Mouse (Mus musculus): Measurements from ENCODE around the gene Lrp1.
A peak's percentile ranks its signal among the peaks of the same experiment; 100 is the strongest.

The Lrp1 gene

GRCm38 (mm10) chr10:127592850-127593249 lies 28.1 kb downstream of the Lrp1 start:
- no peak for DNase-seq (ENCODE audit: low read depth, low spot score)

- DNase-seq (ENCODE audit: low read depth, low spot score): no peak
Observed at GRCm38 (mm10) chr10:127592423-127592822, 28.5 kb downstream of the Lrp1 start.

GRCm38 (mm10) chr10:127591514-127591913 lies 29.4 kb downstream of the Lrp1 start:
- DNase-seq (ENCODE audit: low read depth, low spot score): no peak

- DNase-seq (ENCODE audit: low read depth, low spot score): no peak
Observed at GRCm38 (mm10) chr10:127590831-127591451, 30.0 kb downstream of the Lrp1 start.

GRCm38 (mm10) chr10:127590256-127590655 lies 30.7 kb downstream of the Lrp1 start:
- no peak for DNase-seq (ENCODE audit: low read depth, low spot score)

GRCm38 (mm10) chr10:127587776-127588175 lies 33.2 kb downstream of the Lrp1 start:
- no peak for DNase-seq (ENCODE audit: low read depth, low spot score)

GRCm38 (mm10) chr10:127586209-127586608 lies 34.7 kb downstream of the Lrp1 start:
- DNase-seq (ENCODE audit: low read depth, low spot score): no peak

- no peak for DNase-seq (ENCODE audit: low read depth, low spot score)
Observed at GRCm38 (mm10) chr10:127585598-127585997, 35.4 kb downstream of the Lrp1 start.

GRCm38 (mm10) chr10:127583649-127584048 lies 37.3 kb downstream of the Lrp1 start:
- DNase-seq (ENCODE audit: low read depth, low spot score): no peak

- no peak for DNase-seq (ENCODE audit: low read depth, low spot score)
Observed at GRCm38 (mm10) chr10:127581291-127581690, 39.7 kb downstream of the Lrp1 start.

GRCm38 (mm10) chr10:127577982-127578381 lies 43.0 kb downstream of the Lrp1 start:
- no peak for DNase-seq (ENCODE audit: low read depth, low spot score)

GRCm38 (mm10) chr10:127577156-127577555 lies 43.8 kb downstream of the Lrp1 start:
- no peak for DNase-seq (ENCODE audit: low read depth, low spot score)

GRCm38 (mm10) chr10:127576381-127576961 lies 44.5 kb downstream of the Lrp1 start:
- DNase-seq (ENCODE audit: low read depth, low spot score): no peak

- no peak for DNase-seq (ENCODE audit: low read depth, low spot score)
Observed at GRCm38 (mm10) chr10:127575741-127576140, 45.2 kb downstream of the Lrp1 start.

- DNase-seq (ENCODE audit: low read depth, low spot score): no peak
Observed at GRCm38 (mm10) chr10:127572281-127572680, 48.7 kb downstream of the Lrp1 start.

- no peak for DNase-seq (ENCODE audit: low read depth, low spot score)
Observed at GRCm38 (mm10) chr10:127570937-127571641, 49.9 kb downstream of the Lrp1 start.

- no peak for DNase-seq (ENCODE audit: low read depth, low spot score)
Observed at GRCm38 (mm10) chr10:127570384-127570783, 50.6 kb downstream of the Lrp1 start.

GRCm38 (mm10) chr10:127569450-127569849 lies 51.5 kb downstream of the Lrp1 start:
- DNase-seq (ENCODE audit: low read depth, low spot score): peak; percentile 43

- no peak for DNase-seq (ENCODE audit: low read depth, low spot score)
Observed at GRCm38 (mm10) chr10:127566553-127567326, 54.2 kb downstream of the Lrp1 start.

GRCm38 (mm10) chr10:127564301-127564700 lies 56.6 kb downstream of the Lrp1 start:
- no peak for DNase-seq (ENCODE audit: low read depth, low spot score)

GRCm38 (mm10) chr10:127563840-127564239 lies 57.1 kb downstream of the Lrp1 start:
- DNase-seq (ENCODE audit: low read depth, low spot score): no peak

GRCm38 (mm10) chr10:127561145-127561544 lies 59.8 kb downstream of the Lrp1 start:
- no peak for DNase-seq (ENCODE audit: low read depth, low spot score)
